Mouse (Mus musculus): Measurements from ENCODE around the gene As3mt. TPM values are rescaled to one million over a fixed set of nuclear protein-coding genes. Genes with fewer than 3 reads are reported as not detected.

The As3mt gene
- 10 to 100 TPM; 61.4 to 69.0 TPM for total RNA-seq (2021)

GRCm38 (mm10) chr19:46707296-46708151 is at the start of gene As3mt:
Gene As3mt, plus strand, starts transcription at chr19:46707458.
- peak; percentile 81 to 86 for DNase-seq
- intact Hi-C loops (cut with DNase I): no loop called here

GRCm38 (mm10) chr19:46658348-46658747 is 48.9 kb upstream of the As3mt start:
- intact Hi-C loops (cut with DNase I): no loop called here
- DNase-seq: no peak

- intact Hi-C loops (cut with DNase I): no loop called here
- DNase-seq: no peak
These were observed 48.4 kb upstream of the As3mt start for GRCm38 (mm10) chr19:46658851-46659250.

GRCm38 (mm10) chr19:46661511-46661910 is 45.7 kb upstream of the As3mt start:
- intact Hi-C loops (cut with DNase I): no loop called here
- no peak for DNase-seq

- no peak for DNase-seq
- intact Hi-C loops (cut with DNase I): no loop called here
These were observed 45.0 kb upstream of the As3mt start for GRCm38 (mm10) chr19:46662214-46662613.

- no peak for DNase-seq
- intact Hi-C loops (cut with DNase I): no loop called here
These were observed 44.5 kb upstream of the As3mt start for GRCm38 (mm10) chr19:46662784-46663183.

GRCm38 (mm10) chr19:46665474-46665873 is 41.8 kb upstream of the As3mt start:
- intact Hi-C loops (cut with DNase I): no loop called here
- DNase-seq: no peak

GRCm38 (mm10) chr19:46667300-46667699 is 40.0 kb upstream of the As3mt start:
- DNase-seq: no peak
- intact Hi-C loops (cut with DNase I): no loop called here

- no peak for DNase-seq
- intact Hi-C loops (cut with DNase I): no loop called here
These were observed 39.0 kb upstream of the As3mt start for GRCm38 (mm10) chr19:46668263-46668662.

- intact Hi-C loops (cut with DNase I): loop anchor here (1.0 to 10.0 kb wide), 3 partner anchors 70 to 325 kb away; no protein-coding TSS in a partner anchor
- DNase-seq: no peak
These were observed 37.5 kb upstream of the As3mt start for GRCm38 (mm10) chr19:46669802-46670201.

GRCm38 (mm10) chr19:46670691-46671090 is 36.6 kb upstream of the As3mt start:
- DNase-seq: peak; percentile 73 to 82
- intact Hi-C loops (cut with DNase I): loop anchor here (1.0 to 10.0 kb wide), 3 partner anchors 70 to 324 kb away; no protein-coding TSS in a partner anchor

GRCm38 (mm10) chr19:46672766-46673418 is 34.4 kb upstream of the As3mt start, which contains the start of gene Cyp17a1:
Gene Cyp17a1, minus strand, starts transcription at chr19:46673172.
- no peak for DNase-seq
- intact Hi-C loops (cut with DNase I): loop anchor here (10.0 kb wide), 1 partner anchor 322 kb away; no protein-coding TSS in a partner anchor

- intact Hi-C loops (cut with DNase I): loop anchor here (10.0 kb wide), 1 partner anchor 319 kb away; no protein-coding TSS in a partner anchor
- no peak for DNase-seq
These were observed 31.6 kb upstream of the As3mt start for GRCm38 (mm10) chr19:46675641-46676040.

- intact Hi-C loops (cut with DNase I): loop anchor here (10.0 kb wide), 1 partner anchor 315 kb away; no protein-coding TSS in a partner anchor
- DNase-seq: no peak
These were observed 27.4 kb upstream of the As3mt start for GRCm38 (mm10) chr19:46679720-46680383.

- intact Hi-C loops (cut with DNase I): no loop called here
- peak; percentile 92 to 93 for DNase-seq
These were observed 17.5 kb upstream of the As3mt start, which contains the start of gene Borcs7 for GRCm38 (mm10) chr19:46689460-46690372. Gene Borcs7, plus strand, starts transcription at chr19:46689906.

- no peak for DNase-seq
- intact Hi-C loops (cut with DNase I): no loop called here
These were observed 16.9 kb upstream of the As3mt start for GRCm38 (mm10) chr19:46690387-46690786.

GRCm38 (mm10) chr19:46691078-46691477 is 16.2 kb upstream of the As3mt start:
- intact Hi-C loops (cut with DNase I): no loop called here
- no peak for DNase-seq

GRCm38 (mm10) chr19:46693146-46693545 is 14.1 kb upstream of the As3mt start:
- no peak for DNase-seq
- intact Hi-C loops (cut with DNase I): no loop called here

- DNase-seq: no peak
- intact Hi-C loops (cut with DNase I): no loop called here
These were observed 10.8 kb upstream of the As3mt start for GRCm38 (mm10) chr19:46696482-46696881.

- DNase-seq: no peak
- intact Hi-C loops (cut with DNase I): no loop called here
These were observed 10.3 kb upstream of the As3mt start for GRCm38 (mm10) chr19:46696943-46697342.

Data from heart, postnatal 10 days (tissue).